Mouse (Mus musculus): ENCODE data around the gene Olfr198. TPM values are rescaled to one million over a fixed set of nuclear protein-coding genes. Genes with fewer than 3 reads are reported as not detected.
"Not testable (repeated sequence)": the region's sequence is repeated elsewhere in the genome, so short reads cannot be mapped to it uniquely, and the experiment has no call there.

The Olfr198 gene
- not detected in 2 replicates for polyA plus RNA-seq (2016; fragmentation: Nextera tagmentation; extraction: Ambion mirVana)

DNA sequence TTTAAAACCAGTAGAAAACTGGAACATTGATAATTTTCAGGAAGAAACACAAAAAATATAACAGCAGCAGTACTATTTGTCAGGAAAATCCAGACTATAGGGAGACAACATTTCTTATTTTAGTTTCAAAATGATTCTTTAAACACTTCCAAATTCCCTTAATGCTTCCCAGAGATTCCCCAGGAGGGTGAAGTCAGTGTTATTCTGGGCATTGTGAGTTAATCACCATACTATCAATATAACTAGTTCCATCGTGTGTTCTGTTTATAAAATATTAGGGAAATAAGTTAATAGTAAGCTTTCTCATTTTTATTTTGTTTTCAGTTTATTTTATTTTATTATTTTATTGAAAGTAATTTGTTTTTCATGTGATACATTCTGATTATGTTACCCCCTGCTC lies at the start of gene Olfr198:
Olfr198 (minus strand) TSS at position 101 of the 400 bp plus-strand sequence.
- not testable (repeated sequence) for DNase-seq (ENCODE audit: extremely low spot score, low spot score); H3K9me3 ChIP-seq; H3K4me3 ChIP-seq; H3K27me3 ChIP-seq (ENCODE audit: poor library complexity, severe bottlenecking); H3K36me3 ChIP-seq (replicated peaks); H3K27ac ChIP-seq; H3K4me1 ChIP-seq
- WGBS = 78% methylated on average over 1 of the region's 1 CpGs

DNA sequence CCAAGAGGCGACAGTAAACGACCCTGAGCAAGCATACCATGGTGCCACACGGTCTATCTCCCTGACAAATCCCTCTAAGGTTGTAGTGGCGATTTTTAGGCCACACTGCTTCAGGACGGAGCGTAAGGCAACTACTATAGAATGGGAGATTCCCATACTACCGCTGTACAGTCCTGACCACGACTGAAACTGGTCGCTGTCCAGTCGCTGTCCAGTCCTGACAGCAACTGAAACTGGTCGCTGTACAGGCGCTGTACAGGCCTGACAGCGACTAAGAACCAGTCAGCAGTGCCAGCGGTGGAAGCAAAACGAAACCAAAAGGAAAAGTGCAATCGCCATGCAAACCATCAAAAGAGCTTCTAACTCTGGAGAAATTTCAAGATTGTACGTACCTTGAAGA lies 46.4 kb upstream of the Olfr198 start:
- no peaks in the 10 kb centered on the region for H3K36me3 ChIP-seq (replicated peaks)
- DNase-seq (ENCODE audit: extremely low spot score, low spot score) = no peak
- no peak overlapping the region for H3K27ac ChIP-seq
- H3K4me1 ChIP-seq = no peaks in the 10 kb centered on the region
- H3K4me3 ChIP-seq = no peak overlapping the region
- H3K9me3 ChIP-seq = peaks cover 8% of the 10 kb centered on the region
- no peaks in the 10 kb centered on the region for H3K27me3 ChIP-seq (ENCODE audit: poor library complexity, severe bottlenecking)
- 88% methylated on average over 17 of the region's 17 CpGs for WGBS

DNA sequence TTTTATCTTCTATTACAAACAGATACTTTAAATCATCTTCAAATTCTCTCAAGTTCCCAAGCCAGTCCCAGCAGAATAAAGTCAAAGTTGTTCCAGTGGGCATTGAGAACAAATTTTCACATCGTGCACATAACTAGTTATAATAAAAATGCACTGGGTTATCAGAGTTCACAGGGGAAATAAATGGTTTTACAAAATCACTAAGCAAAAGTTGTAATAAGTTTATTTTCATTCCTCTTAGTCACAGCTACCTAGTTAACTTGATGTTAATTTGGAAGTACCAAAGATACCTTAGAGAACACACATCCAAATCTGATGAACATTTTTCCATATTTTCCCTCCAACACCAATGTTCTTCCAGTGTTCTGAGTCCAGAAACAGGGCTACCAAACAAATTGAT lies 16.3 kb upstream of the Olfr198 start, which contains the start of gene Olfr199:
Olfr199 (minus strand) TSS at position 101 of the 400 bp plus-strand sequence.
- H3K9me3 ChIP-seq; H3K36me3 ChIP-seq (replicated peaks); H3K27me3 ChIP-seq (ENCODE audit: poor library complexity, severe bottlenecking); H3K27ac ChIP-seq; H3K4me3 ChIP-seq; H3K4me1 ChIP-seq; DNase-seq (ENCODE audit: extremely low spot score, low spot score): not testable (repeated sequence)
- 91% methylated on average over 1 of the region's 1 CpGs for WGBS

DNA sequence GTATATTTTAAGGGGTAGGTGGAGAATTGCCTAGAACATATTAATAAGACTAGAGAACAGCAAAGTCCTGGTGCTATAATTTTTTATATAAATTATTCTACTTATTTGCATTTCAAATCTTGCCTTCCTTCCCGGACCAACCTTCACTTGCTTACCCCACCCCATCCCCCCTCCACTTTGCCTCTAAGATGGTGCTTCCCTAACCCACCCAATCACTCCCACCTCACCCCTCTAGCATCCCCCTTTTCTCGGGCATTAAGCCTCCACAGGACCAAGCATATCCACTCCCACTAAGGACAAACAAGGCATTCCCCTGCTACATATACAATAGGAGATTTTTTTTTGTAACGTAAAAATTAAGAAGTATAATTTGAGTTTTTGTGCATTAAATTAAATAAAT lies 14.5 kb upstream of the Olfr198 start:
- H3K4me1 ChIP-seq; DNase-seq (ENCODE audit: extremely low spot score, low spot score); H3K9me3 ChIP-seq: not testable (repeated sequence)

DNA sequence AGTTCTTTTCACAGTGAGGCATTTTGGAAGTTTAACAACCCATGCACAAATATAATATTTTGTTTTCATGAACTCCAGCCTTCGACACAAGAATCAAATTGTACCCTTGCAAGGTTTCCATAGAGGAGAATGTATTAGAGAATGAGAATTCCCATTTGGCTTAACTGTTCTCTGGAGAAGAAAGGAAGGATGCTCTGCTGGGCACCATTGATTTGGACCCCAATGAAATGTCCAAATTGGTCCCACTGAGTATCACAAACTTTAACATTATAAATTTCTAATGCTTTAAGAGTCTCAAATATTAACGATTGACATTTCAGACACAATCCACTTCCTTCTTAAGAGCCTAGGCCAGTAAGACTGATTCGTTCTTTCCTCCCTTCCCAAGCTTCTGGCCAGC lies 33.0 kb downstream of the Olfr198 start, which contains the start of gene Olfr196:
Olfr196 (minus strand) TSS at position 101 of the 400 bp plus-strand sequence.
- H3K36me3 ChIP-seq (replicated peaks) = no peaks in the 10 kb centered on the region
- H3K9me3 ChIP-seq = 0 out of 2 replicates have a peak, but pooled peaks cover 6% of the 10 kb centered on the region
- H3K27me3 ChIP-seq (ENCODE audit: poor library complexity, severe bottlenecking) = no peaks in the 10 kb centered on the region
- DNase-seq (ENCODE audit: extremely low spot score, low spot score) = no peak
- H3K27ac ChIP-seq = no peak within 1 kb of the TSS
- 76% methylated on average over 3 of the region's 3 CpGs for WGBS
- no peak within 1 kb of the TSS for H3K4me3 ChIP-seq
- no peaks in the 10 kb centered on the region for H3K4me1 ChIP-seq

More for the DNA sequence above, 14.5 kb upstream of the Olfr198 start:
- H3K27ac ChIP-seq; H3K27me3 ChIP-seq (ENCODE audit: poor library complexity, severe bottlenecking); H3K4me3 ChIP-seq; H3K36me3 ChIP-seq (replicated peaks): not testable (repeated sequence)
- 84% methylated on average over 3 of the region's 3 CpGs for WGBS

DNA sequence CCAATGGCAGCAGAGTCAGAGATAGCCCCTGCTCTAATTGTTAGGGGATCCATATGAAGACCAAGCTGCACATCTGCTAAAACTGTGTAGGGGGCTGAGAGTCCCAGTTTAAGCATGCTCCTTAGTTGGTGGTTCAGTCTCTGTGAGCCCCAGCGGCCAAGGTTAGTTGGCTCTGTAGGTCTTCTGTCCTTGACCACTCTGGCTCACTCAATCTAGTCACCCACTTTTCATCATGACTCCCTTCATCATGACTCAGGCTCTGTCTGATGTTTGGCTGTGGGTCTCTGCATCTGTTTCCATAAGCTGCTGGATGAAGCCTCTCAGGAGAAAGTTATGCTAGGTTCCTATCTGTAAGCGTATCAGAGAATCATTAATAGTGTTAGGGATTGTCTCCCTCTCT lies 51.3 kb downstream of the Olfr198 start:
- Histone ChIP-seq H3K36me3 (replicated peaks) (no peaks in the 10 kb centered on the region), H3K27ac (no peak overlapping the region), H3K4me1 (no peaks in the 10 kb centered on the region), H3K9me3 (no peaks in the 10 kb centered on the region), H3K4me3 (no peak overlapping the region), H3K27me3 (ENCODE audit: poor library complexity, severe bottlenecking) (no peaks in the 10 kb centered on the region)
- 90% methylated on average over 2 of the region's 2 CpGs for WGBS
- DNase-seq (ENCODE audit: extremely low spot score, low spot score) = no peak

Other genes with a start within 250 kb of the Olfr198 start
- not detected in 2 replicates for gene Olfr183, start 208.2 kb downstream of the Olfr198 start, polyA plus RNA-seq (2016; fragmentation: Nextera tagmentation; extraction: Ambion mirVana)
- not detected in 2 replicates for gene Olfr186, start 173.2 kb downstream of the Olfr198 start, polyA plus RNA-seq (2016; fragmentation: Nextera tagmentation; extraction: Ambion mirVana)
- not detected in 2 replicates for gene Olfr187, start 163.8 kb downstream of the Olfr198 start, polyA plus RNA-seq (2016; fragmentation: Nextera tagmentation; extraction: Ambion mirVana)
- gene Olfr190, start 125.5 kb downstream of the Olfr198 start, polyA plus RNA-seq (2016; fragmentation: Nextera tagmentation; extraction: Ambion mirVana) = not detected in 2 replicates
- gene Olfr191, start 113.7 kb downstream of the Olfr198 start, polyA plus RNA-seq (2016; fragmentation: Nextera tagmentation; extraction: Ambion mirVana) = not detected in 2 replicates
- gene Olfr193, start 91.7 kb downstream of the Olfr198 start, polyA plus RNA-seq (2016; fragmentation: Nextera tagmentation; extraction: Ambion mirVana) = not detected in 2 replicates
- not detected in 2 replicates for gene Olfr194, start 82.5 kb downstream of the Olfr198 start, polyA plus RNA-seq (2016; fragmentation: Nextera tagmentation; extraction: Ambion mirVana)
- not detected in 2 replicates for gene Olfr195, start 56.5 kb downstream of the Olfr198 start, polyA plus RNA-seq (2016; fragmentation: Nextera tagmentation; extraction: Ambion mirVana)
- gene Olfr196, start 33.1 kb downstream of the Olfr198 start, polyA plus RNA-seq (2016; fragmentation: Nextera tagmentation; extraction: Ambion mirVana) = not detected in 2 replicates
- not detected in 2 replicates for gene Olfr199, start 16.2 kb upstream of the Olfr198 start, polyA plus RNA-seq (2016; fragmentation: Nextera tagmentation; extraction: Ambion mirVana)
- gene Olfr201, start 69.1 kb upstream of the Olfr198 start, polyA plus RNA-seq (2016; fragmentation: Nextera tagmentation; extraction: Ambion mirVana) = not detected in 2 replicates
- not detected in 2 replicates for gene Olfr202, start 83.3 kb upstream of the Olfr198 start, polyA plus RNA-seq (2016; fragmentation: Nextera tagmentation; extraction: Ambion mirVana)
- gene Olfr203, start 95.3 kb upstream of the Olfr198 start, polyA plus RNA-seq (2016; fragmentation: Nextera tagmentation; extraction: Ambion mirVana) = not detected in 2 replicates
- not detected in 2 replicates for gene Olfr204, start 114.7 kb upstream of the Olfr198 start, polyA plus RNA-seq (2016; fragmentation: Nextera tagmentation; extraction: Ambion mirVana)
- not detected in 2 replicates for gene Olfr205, start 127.6 kb upstream of the Olfr198 start, polyA plus RNA-seq (2016; fragmentation: Nextera tagmentation; extraction: Ambion mirVana)
- gene Olfr206, start 145.7 kb upstream of the Olfr198 start, polyA plus RNA-seq (2016; fragmentation: Nextera tagmentation; extraction: Ambion mirVana) = not detected in 2 replicates
- not detected in 2 replicates for gene Olfr209, start 160.5 kb upstream of the Olfr198 start, polyA plus RNA-seq (2016; fragmentation: Nextera tagmentation; extraction: Ambion mirVana)
- gene Gabrr3, start 203.8 kb upstream of the Olfr198 start, polyA plus RNA-seq (2016; fragmentation: Nextera tagmentation; extraction: Ambion mirVana) = 0.04 TPM in 1 of 2 replicates, not detected in the other

Measured in forebrain, embryonic 10.5 days (tissue).